Mouse (Mus musculus) v-Abl transformed pro-B cells (cell line): ENCODE results near the gene G0s2.
"Not testable (repeated sequence)": the region's sequence is repeated elsewhere in the genome, so short reads cannot be mapped to it uniquely, and the experiment has no call there.

Experiments
- in situ Hi-C, 2 experiments: fragments of 400-800 bp; cut with MboI; formaldehyde crosslinking; loops; one replicate each; pipeline ENCODE4 v1.15.1; 2025; ENCODE audit not compliant: unreplicated experiment in 2 of 2

The G0s2 gene

DNA sequence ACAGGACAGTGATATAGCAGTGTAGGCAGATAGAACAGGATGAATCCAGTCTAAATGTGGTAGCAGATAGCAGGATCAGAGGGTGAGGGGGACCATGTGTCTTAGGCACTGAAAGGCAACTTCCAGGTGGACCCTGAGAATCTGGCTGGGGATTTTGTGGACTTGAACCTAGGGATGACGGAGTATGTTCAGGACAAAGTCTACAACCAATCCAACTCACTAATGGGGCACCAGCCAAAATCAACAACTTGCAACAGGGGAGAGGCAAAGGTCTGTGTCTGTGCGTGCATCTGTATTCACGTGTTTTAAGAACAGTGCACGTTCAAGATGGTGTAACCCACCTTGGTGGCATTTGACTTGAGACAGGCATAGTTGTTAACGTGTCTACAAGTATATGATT lies 16.9 kb upstream of the G0s2 start:
- in situ Hi-C loops, result no loop called here

DNA sequence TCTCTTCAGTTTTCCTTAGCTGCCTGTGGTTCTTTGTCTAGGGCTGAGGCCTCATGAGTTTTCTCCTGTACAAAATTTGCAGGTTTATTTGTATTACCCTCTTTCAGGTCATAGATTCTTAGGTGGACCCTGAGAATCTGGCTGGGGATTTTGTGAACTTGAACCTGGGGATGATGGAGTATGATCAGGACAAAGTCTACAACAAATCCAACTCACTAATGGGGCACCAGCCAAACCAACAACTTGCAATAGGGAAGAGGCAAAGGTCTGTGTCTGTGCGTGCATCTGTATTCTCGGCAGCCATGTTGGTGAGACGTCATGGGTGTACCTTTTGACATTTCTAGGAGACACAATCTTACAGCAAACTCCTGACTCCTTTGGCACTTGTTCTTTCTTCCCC lies 16.1 kb upstream of the G0s2 start:
- in situ Hi-C loops, result no loop called here

DNA sequence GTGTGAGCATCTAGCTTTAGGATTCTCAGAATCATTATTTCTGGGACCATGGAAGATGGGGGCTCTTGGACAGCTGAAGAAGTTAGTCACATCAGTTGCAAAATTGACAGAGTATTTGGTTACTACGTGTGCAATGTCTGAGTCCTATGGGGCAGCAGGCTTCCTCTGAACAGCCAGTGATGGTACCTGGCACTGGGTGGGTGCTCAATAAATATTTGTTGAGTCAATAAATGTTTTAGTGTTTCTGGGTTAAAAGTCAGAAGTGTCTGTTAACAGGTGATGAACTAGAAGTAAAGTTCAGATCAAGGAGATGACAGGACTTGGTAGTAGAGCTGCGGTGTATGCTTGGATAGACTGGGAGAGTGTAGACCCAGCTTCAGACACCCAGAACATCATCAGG lies 14.6 kb upstream of the G0s2 start:
- in situ Hi-C loops, result no loop called here

DNA sequence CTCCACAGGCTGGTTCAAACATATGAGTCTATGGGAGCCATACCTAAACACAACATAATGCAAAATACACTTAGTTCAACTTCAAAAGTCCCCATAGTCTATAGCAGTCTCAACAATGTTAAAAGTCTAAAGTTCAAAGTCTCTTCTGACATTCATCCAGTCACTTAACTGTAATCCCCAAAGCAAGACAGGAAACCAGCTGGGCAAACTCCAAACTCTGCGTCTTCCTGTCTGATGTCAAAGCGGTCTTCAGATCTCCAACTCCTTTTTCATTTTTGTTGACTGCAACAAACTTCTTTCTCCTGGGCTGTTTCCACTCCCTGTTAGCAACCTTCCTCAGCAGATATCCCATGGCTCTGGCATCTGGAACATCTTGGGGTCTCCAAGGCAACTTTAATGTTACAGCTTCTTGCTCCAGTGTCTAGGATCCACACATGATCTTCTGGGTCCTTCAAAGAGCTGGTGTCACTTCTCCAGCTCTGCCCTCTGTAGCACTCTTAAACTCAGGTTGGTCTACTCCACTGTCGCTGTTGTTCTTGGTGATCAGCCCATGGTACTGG lies 12.8 kb upstream of the G0s2 start:
- in situ Hi-C loops, result not testable (repeated sequence)

DNA sequence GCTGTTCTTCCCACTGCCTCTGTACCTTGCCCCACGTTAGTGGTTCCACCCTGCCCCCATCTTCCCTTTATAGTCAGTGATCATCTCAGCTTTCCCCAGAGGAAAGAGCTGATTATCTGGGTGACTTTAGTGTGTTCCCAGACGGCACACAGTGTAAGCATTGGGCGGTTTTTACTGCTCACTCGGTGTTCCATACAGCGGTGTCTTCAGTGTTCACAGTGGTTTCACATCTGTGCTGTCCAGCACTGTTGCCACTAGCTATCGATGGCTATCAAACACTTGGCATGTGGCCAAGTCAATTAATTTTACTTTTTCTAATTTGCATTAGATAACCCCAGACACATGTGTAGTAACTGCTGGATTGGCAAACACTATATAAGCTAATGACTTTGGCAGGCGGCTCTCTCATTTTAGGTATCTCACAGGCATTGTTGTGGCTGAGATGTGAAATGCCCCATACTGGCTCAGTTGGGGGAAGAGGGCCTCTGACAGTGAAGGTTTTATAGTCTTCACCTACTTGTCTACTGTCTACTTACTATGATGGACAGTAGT lies 11.3 kb upstream of the G0s2 start:
- in situ Hi-C loops, result no loop called here

DNA sequence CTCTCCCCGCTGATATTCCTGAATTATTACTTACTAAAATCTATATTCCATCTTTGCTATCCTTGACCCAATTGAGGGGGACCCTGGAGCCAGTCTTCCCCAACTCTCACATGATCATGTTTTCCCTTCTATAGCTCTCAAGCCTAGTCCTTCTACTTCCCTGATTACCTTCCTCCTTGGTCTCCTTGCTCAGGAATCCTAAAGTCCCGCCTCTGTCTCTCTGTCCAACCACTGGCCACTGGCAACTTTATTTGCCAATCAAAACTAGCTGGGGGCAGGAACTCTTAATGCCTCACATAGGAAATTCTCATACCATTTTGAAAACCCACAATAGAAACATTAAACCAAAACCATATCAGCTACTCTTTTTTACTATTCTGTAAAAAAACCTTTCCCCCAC lies 8.3 kb upstream of the G0s2 start:
- in situ Hi-C loops, result no loop called here

DNA sequence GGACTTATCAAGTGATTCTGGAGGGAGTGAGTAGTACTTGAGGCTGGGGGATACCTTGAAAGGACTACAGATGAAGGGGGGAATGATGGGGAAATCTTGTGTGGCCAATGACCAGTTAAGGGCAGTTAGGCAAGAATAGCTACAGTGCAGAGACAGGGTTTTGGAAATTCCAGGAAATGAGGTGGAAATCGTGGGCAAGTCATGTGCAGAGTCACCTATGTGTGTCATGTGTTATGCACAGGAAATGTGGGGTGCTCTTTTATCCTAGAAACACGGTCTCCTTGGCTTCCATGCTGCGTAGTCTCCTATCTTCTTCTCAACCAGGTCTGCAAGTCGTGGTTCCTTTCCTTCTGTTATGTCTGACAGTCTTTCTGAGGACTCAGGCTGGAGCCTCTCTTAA lies 6.5 kb upstream of the G0s2 start:
- in situ Hi-C loops, result no loop called here

DNA sequence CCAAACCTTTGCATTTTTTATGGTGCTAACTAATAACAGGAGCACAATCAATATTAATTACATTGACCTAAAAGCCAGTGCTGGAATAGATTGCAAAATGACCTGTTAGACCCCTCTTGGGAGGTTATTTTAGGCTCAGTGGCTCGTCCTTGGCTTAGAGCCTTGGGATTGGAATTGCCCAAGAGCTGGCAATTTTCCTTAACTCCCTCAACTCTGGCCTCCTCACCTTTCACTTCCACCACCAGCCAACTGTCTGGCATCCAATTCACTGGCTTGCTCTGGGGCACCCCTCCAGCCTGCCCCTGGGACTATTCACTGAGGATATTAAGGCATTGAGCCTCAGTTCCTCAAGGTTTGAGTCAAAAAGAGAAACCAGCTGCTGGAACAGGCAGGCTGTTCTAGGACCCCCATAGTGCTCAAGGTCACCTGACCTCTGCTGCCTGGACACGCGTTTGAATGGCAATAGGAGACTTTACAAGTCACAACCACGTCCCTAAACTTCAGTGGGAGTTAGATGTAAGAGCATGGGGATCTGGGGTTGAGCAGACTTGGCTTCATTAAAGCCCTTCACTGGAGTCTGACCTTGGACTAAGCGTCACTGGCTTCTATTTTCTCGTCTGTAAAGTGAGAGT lies 5.5 kb upstream of the G0s2 start:
- in situ Hi-C loops, result no loop called here

DNA sequence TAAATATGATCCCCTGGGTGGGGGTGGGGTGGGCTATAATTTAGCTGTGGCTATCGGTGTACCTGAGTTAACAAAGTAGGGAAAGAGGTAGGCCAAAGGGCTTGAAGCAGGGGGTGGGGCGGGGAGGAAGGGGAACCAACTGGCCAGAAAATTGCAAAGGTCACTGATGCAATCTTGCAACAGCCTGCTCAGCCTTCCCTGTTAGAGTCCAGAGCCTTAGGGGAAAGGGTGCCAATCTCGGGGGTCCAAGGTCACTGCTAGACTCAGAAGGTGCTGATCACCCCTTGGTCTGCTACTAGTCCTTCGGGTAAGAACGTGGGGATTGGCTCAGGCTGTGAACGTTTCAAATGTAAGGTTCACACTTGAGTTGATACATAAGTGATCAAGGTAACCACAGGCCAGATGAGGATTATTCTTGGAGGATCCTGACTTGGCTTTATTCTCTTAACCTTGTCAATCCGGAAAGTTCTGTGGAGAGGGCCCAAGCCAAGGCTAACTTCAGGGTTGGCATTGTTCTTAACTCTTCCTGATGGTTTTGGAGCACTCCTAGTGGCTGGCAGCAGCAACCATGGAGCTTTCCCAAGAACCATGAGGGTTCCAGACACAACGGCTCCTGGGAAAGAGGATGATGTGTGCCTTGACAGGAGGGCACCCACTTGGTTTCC lies 1.5 kb upstream of the G0s2 start:
- in situ Hi-C loops, result no loop called here

DNA sequence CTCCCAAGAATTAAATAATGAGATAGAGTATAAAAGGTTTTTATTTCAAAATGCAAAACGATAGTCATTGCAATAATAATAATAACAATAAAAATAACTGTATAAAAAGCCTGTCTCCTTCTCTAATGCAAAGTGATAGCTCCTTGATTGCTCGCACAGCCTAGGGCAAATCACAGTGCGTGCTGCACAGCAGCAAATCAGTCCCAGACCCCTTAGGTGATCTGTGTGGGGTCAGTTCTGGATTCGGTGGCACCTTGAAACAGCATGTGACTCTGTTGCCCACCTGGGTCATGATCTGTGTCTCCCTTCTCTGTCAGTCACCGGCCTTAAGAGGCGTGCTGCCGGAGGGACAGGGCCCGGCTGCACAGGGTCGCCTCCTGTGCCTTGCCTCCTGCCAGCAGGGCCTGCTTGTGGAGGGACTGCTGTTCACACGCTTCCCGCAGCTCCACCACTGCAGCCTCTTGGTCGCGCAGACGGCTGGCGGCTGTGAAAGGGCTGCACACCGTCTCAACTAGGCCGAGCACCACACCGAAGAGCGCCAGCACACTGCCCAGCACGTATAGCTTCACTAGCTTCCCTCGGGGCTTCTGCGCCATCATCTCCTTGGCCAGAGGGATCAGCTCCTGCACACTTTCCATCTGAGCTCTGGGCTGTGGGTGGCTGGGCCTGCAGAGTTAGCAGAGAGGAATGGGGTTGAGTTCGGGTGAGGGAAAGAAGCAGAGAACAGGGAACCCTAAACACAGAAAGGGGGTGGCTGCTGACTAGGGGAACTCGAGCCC lies 691 bp downstream of the G0s2 start:
- in situ Hi-C loops, result no loop called here

DNA sequence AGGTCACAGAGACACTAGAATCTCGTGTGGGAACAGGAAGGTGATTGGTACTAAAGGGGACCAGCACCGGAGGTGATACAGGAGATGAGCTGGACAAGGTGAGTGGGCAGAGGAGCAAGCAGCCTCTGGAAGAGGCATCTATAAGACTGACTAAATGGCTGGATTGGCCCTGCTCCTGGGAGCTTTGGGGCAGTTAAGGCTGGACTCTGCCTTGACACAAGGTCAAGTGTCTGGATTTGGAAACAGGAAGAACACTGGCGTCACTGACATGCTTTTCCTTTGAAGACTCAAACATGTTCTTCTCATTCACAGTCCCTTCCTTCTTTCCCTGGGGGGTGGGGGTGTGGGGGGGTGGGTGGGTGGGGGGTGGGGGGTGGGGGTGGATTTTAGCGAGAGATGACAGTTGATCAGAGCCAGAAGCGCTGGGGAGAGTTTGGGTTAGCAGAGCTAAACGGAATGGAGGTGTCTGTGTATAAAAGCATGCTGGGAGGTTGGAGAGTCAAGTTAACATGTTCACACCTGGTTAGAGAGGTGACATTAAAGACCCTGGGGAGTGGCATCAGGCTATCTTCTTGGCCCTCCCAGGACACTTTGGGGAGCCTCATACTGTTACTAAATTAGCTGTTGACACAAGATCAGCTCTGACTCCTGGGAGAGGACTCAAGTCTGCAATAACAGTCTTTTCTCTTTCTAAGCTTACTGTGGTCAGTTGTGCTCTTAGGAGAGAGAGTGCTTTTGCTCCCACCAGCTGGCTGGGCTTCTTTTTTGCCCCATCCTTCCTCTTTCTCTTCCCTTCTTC lies 1.9 kb downstream of the G0s2 start:
- in situ Hi-C loops, result no loop called here

DNA sequence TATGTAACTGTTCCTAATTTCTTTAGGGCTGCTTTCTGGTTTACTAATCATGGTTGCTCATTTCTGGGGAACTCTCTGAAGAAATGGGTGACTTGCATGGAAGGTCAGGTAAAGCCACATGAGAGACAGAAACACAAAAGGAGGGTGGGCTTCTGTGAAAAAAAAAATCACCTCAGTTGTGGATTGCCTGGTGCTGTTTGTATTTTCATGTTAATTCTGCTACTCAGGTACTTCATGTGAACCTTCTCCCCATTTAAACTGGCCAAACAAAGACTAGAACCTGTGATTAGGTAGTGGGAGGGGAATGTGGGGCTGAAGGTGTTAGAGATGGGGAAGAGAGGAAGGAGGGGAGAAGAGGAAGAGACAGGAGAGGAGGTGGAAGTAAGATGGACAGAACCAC lies 7.3 kb downstream of the G0s2 start:
- in situ Hi-C loops, result loop anchor here in 1 of 2 experiments (5.0 kb wide), 1 partner anchor 42 kb away; no protein-coding TSS in a partner anchor

DNA sequence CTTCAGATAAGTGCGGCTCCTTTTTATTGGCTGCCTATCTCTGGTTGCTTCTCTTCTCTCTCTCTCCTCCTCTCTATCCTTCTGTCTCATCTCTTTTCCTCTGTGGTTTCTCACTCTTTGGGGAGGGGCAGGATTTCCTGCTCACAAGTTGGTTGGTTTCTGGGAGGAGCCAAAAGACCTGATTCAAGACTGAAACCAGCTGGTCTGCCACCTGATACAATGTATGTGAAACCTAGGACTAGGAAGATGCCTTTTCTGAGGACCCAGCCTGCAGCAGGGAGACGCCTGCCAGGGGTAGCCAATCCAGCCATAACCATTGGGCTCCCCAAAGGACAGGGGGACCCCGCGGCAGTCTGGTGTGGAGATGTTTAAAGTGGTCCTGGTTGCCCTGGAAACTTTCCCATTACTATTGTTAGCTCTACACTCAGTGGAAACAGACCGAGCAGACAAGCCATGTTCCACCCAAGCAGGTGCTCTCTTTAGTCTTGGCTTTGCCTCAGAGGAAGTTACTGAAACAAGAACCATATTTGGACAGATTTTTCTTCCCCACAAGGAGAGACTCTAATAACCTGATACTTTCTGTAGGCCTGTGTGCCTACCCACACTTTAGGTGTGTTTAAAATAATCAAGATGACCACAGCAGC lies 8.9 kb downstream of the G0s2 start, which contains the start of gene Hsd11b1:
Gene Hsd11b1 (minus strand): TSS at position 121 of the 644 bp plus-strand sequence.
- in situ Hi-C loops, result no loop called here

DNA sequence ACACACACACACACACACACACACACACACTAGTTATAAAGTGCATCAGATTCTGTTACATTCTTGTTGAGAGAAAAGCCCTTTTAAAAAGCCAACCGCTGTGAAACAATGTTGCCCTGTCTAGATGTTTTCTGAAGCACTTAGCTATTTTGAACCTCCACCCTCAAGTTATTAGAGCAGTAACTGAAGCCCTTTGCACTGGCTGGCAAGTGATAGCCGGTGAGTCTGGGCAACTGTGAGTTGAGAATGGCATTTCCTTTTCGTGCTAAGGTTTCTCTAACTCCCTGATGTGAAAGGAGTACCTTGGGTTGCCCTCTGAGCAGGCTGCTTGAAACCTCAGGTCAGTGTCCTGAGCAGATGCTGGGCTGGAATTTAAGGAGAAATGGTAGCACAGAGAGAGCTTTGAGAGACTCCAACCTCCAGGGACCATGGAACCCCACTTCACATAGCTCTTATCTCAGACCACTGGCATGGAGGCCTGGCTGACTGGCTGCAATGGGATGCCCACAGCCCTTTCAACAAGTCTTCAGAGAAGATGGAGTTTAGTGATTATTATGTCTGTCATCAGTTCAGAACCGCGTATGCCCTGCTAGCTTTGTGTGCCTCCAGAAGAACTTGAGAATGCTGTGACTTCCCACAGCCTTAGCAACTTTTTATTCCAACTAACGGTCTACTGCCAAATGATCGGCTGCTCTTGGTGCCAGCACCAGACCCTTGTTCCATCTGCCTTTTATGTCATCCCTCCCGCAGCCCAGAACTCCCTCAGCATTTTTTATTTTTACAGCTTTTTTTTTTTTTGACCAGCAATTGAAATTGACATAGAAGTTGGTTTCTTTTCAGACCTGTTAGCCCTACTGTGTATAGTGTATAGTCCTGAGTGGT lies 9.8 kb downstream of the G0s2 start:
- in situ Hi-C loops, result no loop called here

DNA sequence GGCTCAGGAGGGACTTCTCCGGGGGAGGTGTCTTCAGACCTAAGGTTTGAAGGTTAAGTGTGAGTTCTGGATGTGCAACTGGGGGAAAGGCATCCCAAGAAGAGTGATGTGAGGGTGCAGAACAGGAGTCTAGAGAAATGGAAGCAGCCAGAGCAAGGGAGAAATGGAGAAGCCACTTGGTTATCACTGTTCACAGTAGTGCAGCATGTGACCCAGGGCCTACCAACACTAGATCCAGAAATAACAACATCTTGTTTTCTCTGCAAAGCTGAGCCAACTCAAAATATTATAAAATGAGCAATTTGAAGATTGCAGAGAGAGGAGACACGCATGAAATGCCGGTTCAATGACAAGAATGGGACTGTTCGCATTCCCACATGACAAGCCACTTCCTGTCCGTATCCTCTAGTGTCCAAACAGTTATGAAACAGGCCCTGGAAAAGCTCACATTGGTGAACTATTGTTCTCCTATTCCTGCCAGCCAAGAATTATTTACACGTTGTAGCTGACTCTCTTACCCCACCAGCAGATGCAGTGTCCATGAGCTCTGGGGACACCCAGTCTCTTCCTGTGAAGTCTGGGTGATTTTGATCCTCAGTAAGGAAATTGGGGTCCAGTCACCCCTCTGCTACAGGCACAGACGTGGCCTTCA lies 11.0 kb downstream of the G0s2 start:
- in situ Hi-C loops, result no loop called here

DNA sequence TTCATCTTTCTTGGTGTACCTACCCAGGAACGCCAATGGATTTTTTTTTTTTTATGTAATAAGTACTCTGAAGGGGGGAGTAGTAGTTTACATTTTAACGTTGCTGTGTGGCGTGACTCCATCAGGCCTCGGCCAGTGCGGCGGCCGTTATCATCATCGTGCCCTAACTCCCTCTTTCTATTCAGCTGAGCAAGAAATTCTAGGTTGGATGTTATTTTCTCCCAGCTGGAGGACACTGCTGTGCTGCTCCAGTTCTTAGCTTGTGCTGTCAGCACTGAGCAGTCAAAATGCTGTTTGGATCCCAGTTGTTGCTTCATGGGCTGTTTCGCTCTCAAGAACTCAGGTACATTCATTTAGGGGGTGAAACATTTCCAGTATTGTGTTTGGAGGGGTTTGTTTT lies 13.5 kb downstream of the G0s2 start:
- in situ Hi-C loops, result loop anchor here in 1 of 2 experiments (5.0 to 10.0 kb wide), 2 partner anchors 65 to 118 kb away; no protein-coding TSS in a partner anchor

DNA sequence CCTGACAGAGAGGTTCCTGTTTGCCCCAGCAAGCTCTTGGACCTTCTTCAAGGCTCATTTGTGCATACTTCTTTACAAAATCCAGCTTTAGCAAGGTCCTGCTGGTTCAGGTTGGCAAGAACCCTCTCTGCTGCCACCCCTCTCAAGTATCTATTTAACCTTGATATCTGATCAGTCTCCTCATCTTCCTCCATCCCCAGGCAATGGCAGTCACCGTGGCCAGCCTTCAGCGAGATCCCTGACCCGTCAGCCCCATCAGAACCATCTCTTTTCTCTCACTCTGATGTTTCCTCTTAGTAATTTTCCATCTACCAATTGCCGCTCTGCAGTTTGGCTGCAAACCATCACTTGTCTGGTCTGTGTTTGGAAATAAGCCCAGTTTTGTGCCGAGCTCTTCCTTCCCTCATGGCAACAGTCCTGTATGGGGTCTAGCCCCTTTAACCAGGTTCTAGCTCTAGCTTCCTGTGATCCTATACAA lies 16.4 kb downstream of the G0s2 start:
- in situ Hi-C loops, result loop anchor here in 1 of 2 experiments (5.0 to 10.0 kb wide), 2 partner anchors 68 to 121 kb away; no protein-coding TSS in a partner anchor

DNA sequence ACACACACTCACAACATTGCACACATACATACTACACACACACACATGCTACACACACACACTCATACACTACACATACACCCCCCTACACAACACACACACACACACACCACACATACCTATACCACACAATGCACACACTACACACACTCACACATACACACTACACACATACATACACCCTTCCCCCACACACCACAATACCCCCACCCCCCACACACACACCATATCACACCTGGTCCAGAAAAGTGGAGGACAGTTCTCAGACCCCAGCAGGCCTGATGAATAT lies 16.8 kb downstream of the G0s2 start:
- in situ Hi-C loops, result loop anchor here in 1 of 2 experiments (5.0 to 10.0 kb wide), 2 partner anchors 69 to 121 kb away; no protein-coding TSS in a partner anchor
